Mouse (Mus musculus) neural tube, embryonic 14.5 days (tissue): ENCODE measurements around the gene Zpr1. TPM values are rescaled to one million over a fixed set of nuclear protein-coding genes. Genes with fewer than 3 reads are reported as not detected.

Experiments
- ATAC-seq: fragments of 200-750 bp; cut with Nextera tagmentation; 2 replicates; pipeline ENCODE4 v1.8.0; 2017; ENCODE audit warnings: low read depth, mild to moderate bottlenecking, moderate TSS enrichment, moderate library complexity
- H3K27ac ChIP-seq: fragments of 300-500 bp; sonication (generic); 2 replicates; pipeline ENCODE4 v1.5.1; 2014; ENCODE audit warnings: low read depth, mild to moderate bottlenecking, control low read depth, low read length, moderate library complexity, mixed read lengths
- H3K27me3 ChIP-seq: fragments of 300-500 bp; sonication (generic); 2 replicates; pipeline ENCODE4 v1.6.1; 2014; ENCODE audit warnings: low read length; ENCODE audit not compliant: control insufficient read depth, insufficient read depth
- H3K36me3 ChIP-seq: fragments of 300-500 bp; sonication (generic); 2 replicates; pipeline ENCODE4 v1.6.1; 2014; ENCODE audit warnings: low read length, mixed read lengths; ENCODE audit not compliant: control insufficient read depth, insufficient read depth
- H3K4me1 ChIP-seq: fragments of 300-500 bp; sonication (generic); 2 replicates; pipeline ENCODE4 v1.6.1; 2014; ENCODE audit warnings: low read length; ENCODE audit not compliant: control insufficient read depth, insufficient read depth
- H3K4me2 ChIP-seq: fragments of 300-500 bp; sonication (generic); 2 replicates; pipeline ENCODE4 v1.6.1; 2014; ENCODE audit warnings: mild to moderate bottlenecking, low read depth, low read length, control low read depth
- H3K4me3 ChIP-seq: fragments of 300-500 bp; sonication (generic); 2 replicates; pipeline ENCODE4 v1.5.1; 2014; ENCODE audit warnings: low read depth, low read length, control low read depth, mixed read lengths
- H3K9ac ChIP-seq: fragments of 300-500 bp; sonication (generic); replicated peaks from 2 replicates; pipeline ENCODE4 v1.6.1; 2014; ENCODE audit warnings: low read depth, mild to moderate bottlenecking, control low read depth, low read length, mixed read lengths
- H3K9me3 ChIP-seq: fragments of 300-500 bp; sonication (generic); 2 replicates; pipeline ENCODE4 v1.6.1; 2016; ENCODE audit warnings: low read length; ENCODE audit not compliant: control insufficient read depth
- WGBS: fragments of 180-500 bp; shearing (Covaris S2); extraction: QIAGEN DNeasy Blood & Tissue Kit; methylation state at CpG from one replicate; pipeline ENCODE4 v1.1.7; 2014; 5-methylcytosine and 5-hydroxymethylcytosine counted together
- polyA plus RNA-seq: library from polyadenylated mRNA; unstranded; fragments of >200 nt; fragmentation: Nextera tagmentation; extraction: Ambion mirVana; gene quantifications from 2 replicates; pipeline ENCODE4 v1.2.1, GENCODE M21; 2014

The Zpr1 gene
- polyA plus RNA-seq, result 55.0 and 59.4 TPM in 2 replicates

DNA sequence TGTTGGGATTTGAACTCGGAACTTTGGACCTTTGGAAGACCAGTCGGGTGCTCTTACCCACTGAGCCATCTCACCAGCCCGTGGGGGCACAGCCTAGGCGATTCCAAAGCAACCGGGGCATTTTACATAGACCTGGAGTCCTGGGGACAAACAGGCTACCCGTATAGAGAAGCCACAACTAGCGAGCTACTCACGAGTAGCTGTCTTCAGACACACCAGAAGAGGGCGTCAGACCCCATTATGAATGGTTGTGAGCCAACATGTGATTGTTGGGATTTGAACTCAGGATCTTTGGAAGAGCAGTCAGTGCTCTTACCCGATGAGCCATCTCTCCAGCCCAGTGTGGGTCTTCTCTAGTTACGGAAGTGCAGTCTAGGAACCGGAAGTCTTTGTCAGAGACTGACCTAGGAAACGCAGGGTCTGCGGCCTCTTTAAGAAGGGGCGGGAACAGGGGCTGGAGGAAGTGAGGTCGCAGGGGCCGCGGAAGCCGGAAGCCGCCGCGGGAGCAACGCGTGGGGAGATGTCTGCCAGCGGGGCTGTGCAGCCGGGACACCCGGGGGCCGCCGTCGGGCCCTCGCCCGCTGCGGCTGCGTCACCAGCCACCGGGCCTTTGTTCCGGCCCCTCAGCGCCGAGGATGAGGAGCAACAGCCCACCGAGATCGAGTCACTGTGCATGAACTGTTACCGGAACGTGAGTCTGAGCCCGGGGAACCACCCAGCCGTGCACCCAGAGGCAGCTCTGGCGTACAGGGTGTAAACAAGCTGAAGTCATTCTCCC, at the start of gene Zpr1:
Zpr1 (plus strand) TSS at position 388 of the 778 bp plus-strand sequence.
- Histone ChIP-seq H3K4me3 (peak within 1 kb of the TSS; percentile 73), H3K36me3 (peaks cover 22% of the 10 kb centered on the region)
- WGBS, result 5% methylated on average over 42 of the region's 45 CpGs

GRCm38 (mm10) chr9:46223090-46223489, 49.8 kb upstream of the Zpr1 start:
- H3K4me2 ChIP-seq, result no peak overlapping the region
- no peaks in the 10 kb centered on the region for H3K9me3 ChIP-seq
- no peaks in the 10 kb centered on the region for H3K4me1 ChIP-seq
- H3K27me3 ChIP-seq, result no peaks in the 10 kb centered on the region
- 87% methylated on average over 6 of the region's 6 CpGs for WGBS
- H3K9ac ChIP-seq, result no peak overlapping the region
- peaks cover 17% of the 10 kb centered on the region for H3K36me3 ChIP-seq
- H3K27ac ChIP-seq, result no peak overlapping the region
- no peak overlapping the region for H3K4me3 ChIP-seq
- ATAC-seq, result no peak

More for the DNA sequence above, at the start of gene Zpr1:
- peaks cover 6% of the 10 kb centered on the region for H3K4me1 ChIP-seq
- H3K9ac ChIP-seq, result peak within 1 kb of the TSS; percentile 68
- H3K27ac ChIP-seq, result no peak within 1 kb of the TSS; the same call in 1 of the 2 replicates
- H3K4me2 ChIP-seq, result peak within 1 kb of the TSS; percentile 93
- peak; percentile 95 for ATAC-seq
- no peaks in the 10 kb centered on the region for H3K27me3 ChIP-seq
- H3K9me3 ChIP-seq, result no peaks in the 10 kb centered on the region

- Histone ChIP-seq H3K4me3 (no peak overlapping the region), H3K9ac (no peak overlapping the region), H3K36me3 (peaks cover 17% of the 10 kb centered on the region), H3K27me3 (no peaks in the 10 kb centered on the region), H3K4me2 (no peak overlapping the region), H3K27ac (no peak overlapping the region), H3K9me3 (no peaks in the 10 kb centered on the region), H3K4me1 (no peaks in the 10 kb centered on the region)
- WGBS, result 90% methylated on average over 3 of the region's 3 CpGs
- ATAC-seq, result no peak
Observed at GRCm38 (mm10) chr9:46224101-46224500, 48.8 kb upstream of the Zpr1 start.

GRCm38 (mm10) chr9:46224945-46225660, 47.8 kb upstream of the Zpr1 start:
- H3K4me2 ChIP-seq, result no peak overlapping the region
- H3K9me3 ChIP-seq, result no peaks in the 10 kb centered on the region
- no peak overlapping the region for H3K4me3 ChIP-seq
- ATAC-seq, result no peak
- WGBS, result 69% methylated on average over 5 of the region's 5 CpGs
- no peaks in the 10 kb centered on the region for H3K27me3 ChIP-seq
- no peaks in the 10 kb centered on the region for H3K4me1 ChIP-seq
- H3K36me3 ChIP-seq, result peaks cover 14% of the 10 kb centered on the region
- H3K27ac ChIP-seq, result no peak overlapping the region
- H3K9ac ChIP-seq, result no peak overlapping the region

DNA sequence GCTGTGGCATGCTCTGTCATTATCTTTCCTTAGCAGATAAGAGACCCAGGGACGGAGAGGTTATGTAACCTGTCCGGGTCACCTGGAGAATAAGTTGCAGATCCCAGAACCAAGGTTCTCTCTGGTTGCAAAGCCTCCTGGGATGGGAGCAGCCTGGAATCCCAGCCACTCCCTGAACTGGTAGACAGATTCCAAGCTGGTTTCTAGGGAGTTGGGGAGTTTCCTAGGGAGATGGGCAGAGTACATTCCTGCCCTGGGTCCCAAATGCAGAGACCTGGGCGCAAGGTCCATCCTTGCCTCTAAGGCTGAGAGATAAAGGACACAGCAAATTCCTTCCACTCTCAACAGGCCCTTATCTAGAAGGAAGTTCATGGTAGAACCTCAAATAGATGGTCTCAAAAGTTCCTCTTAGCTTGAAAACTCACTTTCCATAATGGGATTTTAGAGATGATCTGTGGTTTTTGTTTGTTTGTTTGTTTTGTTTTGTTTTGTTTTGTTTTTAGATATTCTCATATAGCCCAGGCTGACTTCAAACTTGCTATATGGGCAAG, 45.7 kb upstream of the Zpr1 start:
- H3K9me3 ChIP-seq, result no peaks in the 10 kb centered on the region

GRCm38 (mm10) chr9:46228491-46228890, 44.4 kb upstream of the Zpr1 start, which contains the start of gene Apoa1:
Gene Apoa1, plus strand, starts transcription at chr9:46228580.
- Histone ChIP-seq H3K36me3 (no peaks in the 10 kb centered on the region), H3K9ac (no peak within 1 kb of the TSS), H3K27me3 (no peaks in the 10 kb centered on the region), H3K27ac (no peak within 1 kb of the TSS), H3K4me2 (no peak within 1 kb of the TSS), H3K9me3 (no peaks in the 10 kb centered on the region), H3K4me1 (no peaks in the 10 kb centered on the region; the same call in 1 of the 2 replicates), H3K4me3 (no peak within 1 kb of the TSS)
- WGBS, result 63% methylated on average over 9 of the region's 9 CpGs
- ATAC-seq, result no peak

More for the DNA sequence above, 45.7 kb upstream of the Zpr1 start:
- H3K36me3 ChIP-seq, result no peaks in the 10 kb centered on the region
- no peak overlapping the region for H3K4me3 ChIP-seq
- H3K27ac ChIP-seq, result no peak overlapping the region
- no peaks in the 10 kb centered on the region for H3K27me3 ChIP-seq
- 97% methylated on average over 3 of the region's 3 CpGs for WGBS
- H3K4me1 ChIP-seq, result no peaks in the 10 kb centered on the region; the same call in 1 of the 2 replicates
- no peak for ATAC-seq
- no peak overlapping the region for H3K9ac ChIP-seq
- no peak overlapping the region for H3K4me2 ChIP-seq

- peak; percentile 96 for ATAC-seq
- Histone ChIP-seq H3K4me3 (peak overlapping the region; percentile 34), H3K36me3 (no peaks in the 10 kb centered on the region), H3K4me1 (no peaks in the 10 kb centered on the region; the same call in 1 of the 2 replicates), H3K4me2 (peak overlapping the region; percentile 57), H3K9me3 (no peaks in the 10 kb centered on the region), H3K27me3 (no peaks in the 10 kb centered on the region), H3K9ac (peak overlapping the region; percentile 37), H3K27ac (peak overlapping the region; percentile 7; the same call in 1 of the 2 replicates)
- 15% methylated on average over 37 of the region's 37 CpGs for WGBS
Observed at GRCm38 (mm10) chr9:46229573-46230449, 43.1 kb upstream of the Zpr1 start.

- H3K4me1 ChIP-seq, result no peaks in the 10 kb centered on the region; the same call in 1 of the 2 replicates
- WGBS, result 18% methylated on average over 13 of the region's 13 CpGs
- peak overlapping the region; percentile 34 for H3K4me3 ChIP-seq
- no peaks in the 10 kb centered on the region for H3K27me3 ChIP-seq
- H3K9ac ChIP-seq, result peak overlapping the region; percentile 37
- no peaks in the 10 kb centered on the region for H3K9me3 ChIP-seq
- H3K36me3 ChIP-seq, result no peaks in the 10 kb centered on the region
- peak; percentile 39; the same call in 1 of the 2 replicates for ATAC-seq
- peak overlapping the region; percentile 57 for H3K4me2 ChIP-seq
- H3K27ac ChIP-seq, result peak overlapping the region; percentile 7; the same call in 1 of the 2 replicates
Observed at GRCm38 (mm10) chr9:46230450-46230975, 42.4 kb upstream of the Zpr1 start.
